Mouse (Mus musculus) lung, postnatal 0 days (tissue): ENCODE measurements around the gene Tspan3.

Experiments
- CTCF ChIP-seq: IDR thresholded peaks from 2 replicates; pipeline ENCODE4 v1.5.1; 2016; ENCODE audit warnings: antibody characterized with exemption, mild to moderate bottlenecking
- EP300 ChIP-seq: IDR thresholded peaks from 2 replicates; pipeline ENCODE4 v1.6.1; 2016; ENCODE audit warnings: antibody characterized with exemption, mild to moderate bottlenecking, control low read depth

DNA sequence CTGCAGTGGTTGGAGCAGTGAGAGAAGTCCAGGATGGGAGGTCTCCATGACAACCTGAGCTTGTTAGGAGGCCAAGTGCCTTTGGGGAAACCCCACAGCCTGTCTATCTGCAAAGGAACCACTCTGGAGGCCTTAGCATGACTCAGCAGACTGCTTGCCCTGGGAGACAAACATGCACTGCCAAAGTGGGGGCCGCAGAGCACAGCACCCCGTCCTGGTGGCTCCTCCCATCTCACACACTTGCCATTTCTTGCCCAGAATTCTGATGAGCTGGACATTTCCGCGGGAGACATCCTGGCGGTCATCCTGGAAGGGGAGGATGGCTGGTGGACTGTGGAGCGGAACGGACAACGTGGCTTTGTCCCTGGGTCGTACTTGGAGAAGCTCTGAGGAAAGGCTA is 36.9 kb downstream of the Tspan3 start:
- no peak for TF ChIP-seq EP300
- TF ChIP-seq CTCF = no peak
